Mouse (Mus musculus) hindbrain, embryonic 14.5 days (tissue): ENCODE measurements around the gene Them7. TPM values are rescaled to one million over a fixed set of nuclear protein-coding genes. Genes with fewer than 3 reads are reported as not detected.

Source experiments
- ATAC-seq: fragments of 200-750 bp; cut with Nextera tagmentation; 2 replicates; pipeline ENCODE4 v1.8.0; 2017; ENCODE audit warnings: moderate number of reproducible peaks, mild to moderate bottlenecking, moderate TSS enrichment, moderate library complexity; ENCODE audit not compliant: low FRiP score
- DNase-seq: peaks from one replicate; pipeline ENCODE4 v3.0.0-alpha.2; 2015; ENCODE audit warnings: low spot score
- H3K27ac ChIP-seq: fragments of 300-500 bp; sonication (generic); 2 replicates; pipeline ENCODE4 v1.5.1; 2014; ENCODE audit warnings: mild to moderate bottlenecking, moderate library complexity
- H3K27me3 ChIP-seq: fragments of 300-500 bp; sonication (generic); 2 replicates; pipeline ENCODE4 v1.6.1; 2014; ENCODE audit warnings: mild to moderate bottlenecking, low read length, mixed read lengths; ENCODE audit not compliant: control insufficient read depth, insufficient read depth
- H3K36me3 ChIP-seq: fragments of 300-500 bp; sonication (generic); replicated peaks from 2 replicates; pipeline ENCODE4 v1.6.1; 2014; ENCODE audit not compliant: control insufficient read depth, insufficient read depth
- H3K4me1 ChIP-seq: fragments of 300-500 bp; sonication (generic); replicated peaks from 2 replicates; pipeline ENCODE4 v1.6.1; 2014; ENCODE audit warnings: antibody characterized with exemption, low read length, mixed read lengths; ENCODE audit not compliant: control insufficient read depth, insufficient read depth
- H3K4me2 ChIP-seq: fragments of 300-500 bp; sonication (generic); replicated peaks from 2 replicates; pipeline ENCODE4 v1.6.1; 2014; ENCODE audit warnings: mild to moderate bottlenecking, moderate library complexity
- H3K4me3 ChIP-seq: fragments of 300-500 bp; sonication (generic); replicated peaks from 2 replicates; pipeline ENCODE4 v1.5.1; 2014; ENCODE audit warnings: mild to moderate bottlenecking, low read length
- H3K9ac ChIP-seq: fragments of 300-500 bp; sonication (generic); 2 replicates; pipeline ENCODE4 v1.6.1; 2014
- H3K9me3 ChIP-seq: fragments of 300-500 bp; sonication (generic); 2 replicates; pipeline ENCODE4 v1.6.1; 2016; ENCODE audit warnings: low read length; ENCODE audit not compliant: control insufficient read depth
- WGBS: fragments of 180-500 bp; shearing (Covaris S2); extraction: QIAGEN DNeasy Blood & Tissue Kit; methylation state at CpG from one replicate; pipeline ENCODE4 v1.1.7; 2014; 5-methylcytosine and 5-hydroxymethylcytosine counted together
- polyA plus RNA-seq: library from polyadenylated mRNA; unstranded; fragments of >200 nt; fragmentation: Nextera tagmentation; extraction: Ambion mirVana; gene quantifications from 2 replicates; pipeline ENCODE4 v1.2.1, GENCODE M21; 2014

Them7 gene
- polyA plus RNA-seq, 1 experiment from 2014 or later, result not detected

DNA sequence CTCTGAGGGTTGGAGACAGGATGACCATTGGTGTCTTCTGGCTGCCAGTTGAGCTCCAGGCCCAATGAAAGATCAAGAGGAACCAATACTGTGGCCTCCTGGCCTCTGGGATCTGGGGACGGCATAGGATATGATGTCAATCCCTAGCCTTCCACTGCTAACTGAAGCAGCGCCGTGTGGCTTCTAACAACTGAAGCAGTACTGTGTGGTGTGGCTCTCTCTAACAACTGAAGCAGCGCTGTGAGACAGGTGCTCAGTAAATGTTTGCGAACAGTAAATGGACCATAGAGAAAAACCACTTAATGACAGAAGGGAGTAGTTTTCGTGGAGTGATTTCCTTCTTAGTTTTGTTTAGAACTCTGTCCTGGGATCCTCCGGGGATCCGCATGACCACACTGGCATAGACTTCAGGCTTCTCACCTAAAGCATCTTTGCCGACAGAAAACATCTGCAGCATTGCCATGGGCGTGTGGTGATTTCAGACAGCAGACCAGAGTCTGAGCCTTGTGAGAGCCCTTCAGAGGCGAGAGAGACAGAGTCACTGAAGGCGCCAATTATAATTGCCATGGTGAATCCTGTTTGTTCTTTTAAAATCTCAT is 194.6 kb downstream of the Them7 start:
- H3K4me1 ChIP-seq, result peaks cover 16% of the 10 kb centered on the region
- ATAC-seq (no peak), DNase-seq (no peak)
- H3K27ac ChIP-seq, result no peak overlapping the region
- no peak overlapping the region for H3K4me3 ChIP-seq
- H3K9me3 ChIP-seq, result no peaks in the 10 kb centered on the region
- H3K27me3 ChIP-seq, result no peaks in the 10 kb centered on the region
- no peak overlapping the region for H3K9ac ChIP-seq
- H3K36me3 ChIP-seq, result no peaks in the 10 kb centered on the region
- 87% methylated on average over 12 of the region's 12 CpGs for WGBS
- H3K4me2 ChIP-seq, result no peak overlapping the region

DNA sequence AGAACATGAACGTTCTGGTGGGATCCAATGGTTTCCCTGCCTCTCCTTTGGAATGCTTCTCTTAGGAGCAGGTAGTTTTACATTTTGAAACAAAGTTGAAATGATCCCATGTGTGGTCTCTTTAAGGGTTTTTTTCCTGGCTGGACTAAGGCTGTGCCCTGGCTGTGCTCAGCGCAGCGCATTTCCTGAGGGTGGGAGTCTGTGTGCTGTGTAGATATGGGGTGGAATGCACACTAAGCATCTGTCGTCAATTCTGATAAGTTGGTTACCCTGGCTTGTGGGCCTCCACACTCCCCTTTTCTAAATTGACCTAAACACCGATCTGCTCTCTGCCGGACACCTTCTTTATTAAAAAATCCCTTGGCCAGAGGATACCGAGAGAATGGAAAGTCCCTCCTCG is 203.3 kb downstream of the Them7 start:
- ATAC-seq (no peak), DNase-seq (no peak)
- H3K27me3 ChIP-seq, result peaks cover 17% of the 10 kb centered on the region
- H3K4me3 ChIP-seq, result no peak overlapping the region
- H3K4me2 ChIP-seq, result no peak overlapping the region
- no peaks in the 10 kb centered on the region; the same call in 1 of the 2 replicates for H3K4me1 ChIP-seq
- H3K27ac ChIP-seq, result no peak overlapping the region
- 76% methylated on average over 8 of the region's 8 CpGs for WGBS
- H3K9ac ChIP-seq, result no peak overlapping the region
- no peaks in the 10 kb centered on the region for H3K36me3 ChIP-seq
- H3K9me3 ChIP-seq, result no peaks in the 10 kb centered on the region

DNA sequence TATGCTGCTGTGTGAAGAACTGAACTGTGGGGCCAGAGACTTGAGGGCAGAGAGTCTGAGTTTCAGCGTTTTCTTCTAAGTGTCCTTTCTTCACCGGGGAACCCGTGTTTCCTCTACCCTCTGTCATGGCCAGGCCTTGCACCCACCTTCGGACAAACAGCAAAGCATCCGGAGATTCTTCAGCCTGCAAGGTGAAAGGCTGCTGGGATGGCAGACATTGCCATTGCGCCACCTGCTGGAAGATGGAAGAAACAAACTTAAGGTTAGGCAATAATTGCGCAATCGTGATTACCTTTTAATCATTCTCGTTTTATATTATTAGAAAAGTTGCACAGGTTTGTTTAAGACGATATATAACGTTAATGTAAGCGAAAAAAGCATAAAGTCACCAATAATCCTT is 203.9 kb downstream of the Them7 start:
- DNase-seq, result peak; percentile 83
- whole genome bisulfite sequencing, result 3% methylated on average over 12 of the region's 12 CpGs
- Histone ChIP-seq H3K36me3 (no peaks in the 10 kb centered on the region), H3K9me3 (no peaks in the 10 kb centered on the region), H3K4me1 (no peaks in the 10 kb centered on the region; the same call in 1 of the 2 replicates), H3K4me2 (no peak overlapping the region), H3K27ac (no peak overlapping the region), H3K4me3 (no peak overlapping the region), H3K9ac (no peak overlapping the region), H3K27me3 (peaks cover 17% of the 10 kb centered on the region)
- ATAC-seq, result no peak

DNA sequence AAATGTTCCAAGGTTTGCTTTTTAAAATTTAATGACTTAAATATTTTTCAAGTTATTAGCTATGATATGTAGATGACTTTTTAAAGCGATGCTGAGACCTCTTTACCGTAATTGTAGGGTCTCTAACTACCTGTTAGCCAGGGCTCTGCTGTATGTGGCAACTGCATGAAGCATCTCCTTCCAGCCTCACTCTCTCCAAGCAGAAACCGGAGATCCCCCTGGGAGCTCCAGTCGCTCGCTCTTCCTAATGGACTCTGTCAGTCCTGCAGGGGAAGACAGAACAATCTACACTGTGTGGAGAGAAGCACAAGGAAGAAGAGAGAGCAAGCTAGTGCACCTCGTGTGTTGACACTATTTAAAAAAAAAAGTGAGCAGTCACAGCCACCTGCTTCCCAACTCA is 204.3 kb downstream of the Them7 start:
- H3K36me3 ChIP-seq, result no peaks in the 10 kb centered on the region
- no peak overlapping the region for H3K4me2 ChIP-seq
- no peaks in the 10 kb centered on the region for H3K9me3 ChIP-seq
- H3K4me1 ChIP-seq, result no peaks in the 10 kb centered on the region; the same call in 1 of the 2 replicates
- ATAC-seq, result no peak
- DNase-seq, result no peak
- H3K27me3 ChIP-seq, result peaks cover 17% of the 10 kb centered on the region
- no peak overlapping the region for H3K4me3 ChIP-seq
- WGBS, result 26% methylated on average over 6 of the region's 6 CpGs
- no peak overlapping the region for H3K9ac ChIP-seq
- no peak overlapping the region for H3K27ac ChIP-seq

Other genes with a start within 250 kb of the Them7 start
- 190 and 199 TPM in 2 replicates for gene Eif3m, start 207.2 kb upstream of the Them7 start, polyA plus RNA-seq
- gene Gm11060, start 132.3 kb upstream of the Them7 start, polyA plus RNA-seq, result not detected in 2 replicates
- 0.97 and 1.5 TPM in 2 replicates for gene Wt1, start 97.8 kb upstream of the Them7 start, polyA plus RNA-seq
- gene Rcn1, start 175.0 kb downstream of the Them7 start, polyA plus RNA-seq, result 61.2 and 67.4 TPM in 2 replicates